Mouse (Mus musculus) neural tube, embryonic 10.5 days (tissue): ENCODE measurements around the gene Cenps.

ENCODE experiments used
- DNase-seq: peaks from one replicate; pipeline ENCODE4 v3.0.0-alpha.2; 2017; ENCODE audit warnings: low spot score; ENCODE audit errors: extremely low spot score

Cenps gene

GRCm38 (mm10) chr4:149157415-149157973 lies 20.1 kb upstream of the Cenps start:
- DNase-seq: no peak

DNA sequence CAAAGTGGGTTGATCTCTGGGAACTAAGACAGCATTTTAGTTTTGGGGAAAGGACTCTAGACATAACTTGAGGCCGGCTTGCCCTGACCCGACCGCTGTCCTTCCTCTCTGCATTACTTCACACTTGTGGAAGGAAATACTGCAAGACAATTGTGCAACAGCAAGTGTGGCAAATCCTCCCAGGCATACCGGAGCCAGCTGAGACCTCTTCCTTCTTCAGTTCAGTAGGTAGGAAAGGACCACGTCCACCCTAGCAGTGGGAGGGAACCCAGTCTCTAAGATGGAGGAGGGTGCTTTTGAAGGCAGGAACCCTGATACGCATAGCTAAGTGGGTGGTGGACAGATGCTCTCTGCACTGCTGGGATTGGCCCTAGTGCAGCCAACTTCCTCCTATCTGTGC lies 18.3 kb upstream of the Cenps start:
- no peak for DNase-seq

GRCm38 (mm10) chr4:149154859-149155258 lies 17.4 kb upstream of the Cenps start:
- DNase-seq: no peak

DNA sequence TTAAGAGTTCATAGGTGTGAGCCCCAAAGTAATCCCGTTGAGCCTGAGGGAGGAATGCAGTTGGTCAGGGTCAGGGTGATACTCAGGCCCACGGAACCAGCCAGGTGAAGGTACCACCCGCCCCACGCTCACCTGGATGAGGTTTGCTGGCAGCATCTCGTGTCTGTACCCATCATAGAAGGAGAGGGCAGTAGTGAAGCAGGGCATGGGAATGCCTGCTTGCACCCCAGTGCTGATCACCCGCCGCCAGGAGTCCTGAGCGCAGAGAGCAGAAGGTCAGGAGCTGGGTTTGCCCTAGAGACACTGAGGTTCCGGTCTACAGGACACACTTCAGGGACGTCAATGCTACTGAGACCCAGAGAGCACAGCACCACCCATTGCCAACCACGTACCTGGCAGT lies 13.3 kb upstream of the Cenps start:
- DNase-seq: no peak

GRCm38 (mm10) chr4:149150256-149150655 lies 12.8 kb upstream of the Cenps start:
- DNase-seq: no peak

DNA sequence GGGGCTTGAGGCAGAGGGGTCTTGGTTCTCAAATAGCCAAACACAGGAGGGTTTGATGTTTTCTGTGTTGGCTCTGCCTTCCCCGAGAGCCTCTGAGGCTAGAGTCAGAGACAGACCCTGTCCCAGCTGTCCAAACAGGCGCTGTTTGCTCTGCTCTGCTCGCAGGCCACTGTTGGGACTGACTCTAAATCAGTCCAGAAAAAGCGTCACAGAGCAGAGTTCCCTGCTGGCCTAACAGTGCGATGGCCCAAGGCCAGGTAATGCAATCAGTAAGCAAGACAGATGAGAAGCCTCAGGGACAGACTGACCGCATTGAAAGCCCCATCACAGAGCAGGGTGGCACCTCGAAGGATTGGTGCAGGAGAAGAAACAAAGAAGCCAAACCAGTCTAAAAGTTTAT lies 12.2 kb upstream of the Cenps start:
- no peak for DNase-seq

DNA sequence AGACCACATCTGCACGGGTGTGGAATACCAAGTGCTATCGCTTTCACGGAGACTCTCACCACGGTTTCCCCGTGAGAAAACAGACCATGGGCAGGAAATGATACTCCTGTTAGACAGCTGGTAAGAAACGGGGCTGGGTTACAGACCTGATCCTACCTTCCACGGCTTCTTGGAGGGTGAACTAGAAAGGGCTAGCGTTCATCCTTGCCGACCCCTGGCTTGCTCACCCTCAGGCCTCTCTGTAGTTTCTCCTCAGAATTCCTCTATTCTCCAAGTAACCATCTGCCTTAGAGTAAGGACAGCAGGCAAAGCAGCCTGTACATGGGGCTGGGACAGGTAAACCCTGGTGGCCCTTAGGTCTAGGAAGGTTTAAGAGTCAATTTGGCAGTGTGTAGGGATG lies 11.8 kb upstream of the Cenps start:
- no peak for DNase-seq

DNA sequence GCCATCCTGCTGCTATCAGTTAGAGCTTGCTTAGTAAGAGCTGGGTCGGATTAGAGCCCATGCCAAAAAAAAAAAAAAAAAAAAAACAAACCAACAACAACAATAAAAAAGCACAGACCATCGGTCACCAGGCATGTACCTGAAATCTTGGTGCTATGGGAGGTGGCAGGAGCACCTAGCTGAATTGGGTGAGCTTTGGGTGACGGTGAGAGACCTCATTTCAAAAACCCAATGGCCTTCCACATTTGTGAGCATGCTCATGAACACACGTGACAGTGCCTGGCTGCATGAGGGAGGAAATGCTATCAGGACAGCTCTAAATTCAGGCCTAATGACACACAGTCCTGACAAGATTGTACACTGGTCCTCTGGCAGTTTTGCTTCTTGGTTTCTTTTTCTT lies 10.7 kb upstream of the Cenps start:
- DNase-seq: no peak

DNA sequence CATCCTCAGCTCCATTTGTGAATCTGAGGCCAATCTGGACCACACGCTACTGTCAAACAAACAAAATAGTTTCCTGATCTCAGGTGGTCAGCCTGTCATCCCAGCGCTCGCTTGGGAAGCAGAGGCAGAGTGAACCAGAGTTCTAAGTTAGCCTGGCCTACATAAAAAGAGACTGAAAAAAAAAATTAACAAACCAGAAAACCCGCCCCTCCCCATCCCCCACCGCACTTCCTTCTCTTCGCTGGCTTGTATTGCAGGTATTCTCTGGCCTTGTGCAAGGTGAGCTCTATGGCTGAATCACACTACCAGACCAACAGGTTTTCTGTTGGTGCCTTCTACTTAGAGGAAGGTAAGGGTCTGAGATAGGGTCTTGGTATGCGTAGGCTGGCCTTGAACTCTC lies 10.1 kb upstream of the Cenps start:
- DNase-seq: no peak

GRCm38 (mm10) chr4:149145151-149145550 lies 7.7 kb upstream of the Cenps start:
- DNase-seq: no peak

- peak; percentile 87 for DNase-seq
These were observed 7.0 kb upstream of the Cenps start for GRCm38 (mm10) chr4:149144459-149144858.

DNA sequence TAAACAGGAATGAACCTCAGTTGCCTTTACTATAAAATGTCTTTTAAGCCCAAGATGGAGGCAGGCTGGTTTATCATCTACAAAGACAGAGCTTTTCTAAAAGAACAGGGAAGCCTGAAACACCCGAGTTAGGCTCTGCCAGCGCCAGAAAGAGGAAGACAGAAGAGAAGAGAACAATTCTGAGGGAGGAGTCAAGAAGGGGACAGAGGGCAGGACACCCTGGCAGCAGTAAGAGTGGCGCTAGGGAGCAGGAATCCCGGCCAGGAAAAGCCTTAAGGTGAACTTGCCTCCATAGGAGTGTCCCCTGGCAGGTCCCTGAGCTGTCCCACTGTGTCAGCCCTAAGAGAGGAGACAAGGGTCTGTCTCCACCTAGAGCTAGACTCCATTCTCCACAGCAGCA lies 6.2 kb upstream of the Cenps start:
- no peak for DNase-seq

DNA sequence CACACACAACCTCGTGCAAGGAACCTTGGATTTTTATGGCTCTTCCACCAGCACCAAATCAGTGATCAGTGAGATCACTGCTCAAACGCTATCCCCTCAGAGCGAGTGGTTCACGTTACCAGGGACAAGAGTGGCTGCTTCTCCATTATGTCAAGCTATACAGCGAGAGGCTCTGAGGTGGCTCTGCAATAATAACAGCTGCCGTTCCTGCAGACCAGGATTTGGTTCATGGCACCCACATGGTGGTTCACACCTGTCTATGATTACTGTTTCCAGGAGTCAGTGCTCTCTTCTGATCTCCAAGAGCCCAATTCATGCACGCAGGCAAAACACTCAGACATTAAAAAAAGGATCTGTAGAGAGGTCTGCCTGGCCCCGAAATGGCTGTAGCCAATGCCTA lies 1.1 kb upstream of the Cenps start:
- no peak for DNase-seq

DNA sequence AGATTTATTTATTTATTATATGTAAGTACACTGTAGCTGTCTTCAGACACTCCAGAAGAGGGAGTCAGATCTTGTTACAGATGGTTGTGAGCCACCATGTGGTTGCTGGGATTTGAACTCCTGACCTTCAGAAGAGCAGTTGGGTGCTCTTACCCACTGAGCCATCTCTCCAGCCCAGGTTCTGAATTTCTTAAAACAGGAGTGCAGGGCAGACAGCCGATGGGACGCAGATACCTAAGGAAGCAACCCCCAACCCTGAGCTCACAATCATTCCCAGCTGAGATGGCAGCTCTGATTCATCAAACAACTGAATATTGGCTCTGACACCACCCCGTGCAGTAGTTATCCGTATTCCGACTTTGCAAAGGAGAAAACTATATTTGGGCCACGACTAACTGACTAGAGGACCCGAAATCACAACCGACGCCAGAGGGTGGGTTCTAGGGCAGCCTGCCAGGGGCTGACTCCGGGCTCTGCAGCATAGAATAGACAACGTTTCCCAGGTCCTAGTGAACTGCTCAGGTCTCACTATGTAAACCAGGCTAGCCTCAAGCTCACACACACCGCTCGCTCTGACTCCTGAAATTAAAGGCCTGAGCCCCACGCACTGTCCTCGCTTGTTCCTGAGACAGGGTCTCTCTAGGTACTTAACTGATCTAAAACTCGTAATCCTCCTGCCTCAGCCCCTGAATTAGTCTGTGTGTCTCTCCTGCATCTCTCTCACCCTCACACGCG lies 1.1 kb downstream of the Cenps start:
- no peak for DNase-seq

- no peak for DNase-seq
These were observed 4.0 kb downstream of the Cenps start for GRCm38 (mm10) chr4:149133395-149133794.

DNA sequence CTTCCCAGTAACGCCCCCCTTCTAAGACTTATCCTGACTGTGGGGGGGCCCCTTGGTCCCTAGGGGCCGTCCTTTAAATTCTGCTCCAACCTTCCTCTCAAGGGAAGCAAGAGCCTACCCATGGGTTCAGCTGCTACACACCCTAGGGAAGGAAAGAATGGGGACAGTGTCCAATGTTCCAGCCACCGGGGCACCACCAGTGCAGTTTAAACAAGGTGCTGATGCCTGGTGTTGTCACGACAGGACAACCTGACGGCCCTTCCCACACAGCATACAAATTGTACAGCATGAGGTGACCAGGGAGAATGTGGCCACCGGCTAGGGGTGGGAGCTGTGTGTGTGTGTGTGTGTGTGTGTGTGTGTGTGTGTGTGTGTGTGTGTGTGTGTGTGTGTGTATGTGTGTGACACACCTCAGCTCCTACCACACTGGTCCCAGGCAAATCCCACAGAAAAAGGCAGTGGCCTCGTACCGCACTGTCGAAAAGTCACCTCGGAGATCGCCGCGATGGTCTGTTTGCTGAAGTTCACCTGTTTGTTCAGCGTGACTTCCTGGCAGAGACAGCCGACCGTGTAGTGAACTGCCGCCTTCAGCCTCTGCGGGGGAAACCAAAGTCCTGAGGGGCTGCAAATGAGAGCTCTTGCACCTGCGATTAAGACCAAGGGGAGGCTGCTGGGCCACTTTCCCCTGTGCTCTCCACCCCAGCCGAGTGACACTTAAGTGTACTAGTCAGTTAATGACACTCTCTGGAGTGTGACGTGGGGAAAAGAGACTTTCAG lies 5.5 kb downstream of the Cenps start:
- DNase-seq: no peak

- no peak for DNase-seq
These were observed 6.2 kb downstream of the Cenps start for GRCm38 (mm10) chr4:149131021-149131752.

GRCm38 (mm10) chr4:149128467-149128866 lies 9.0 kb downstream of the Cenps start:
- DNase-seq: no peak

- DNase-seq: no peak
These were observed 10.8 kb downstream of the Cenps start, which contains the start of gene Cort for GRCm38 (mm10) chr4:149126663-149127062. Gene Cort (minus strand): TSS chr4:149126763.

DNA sequence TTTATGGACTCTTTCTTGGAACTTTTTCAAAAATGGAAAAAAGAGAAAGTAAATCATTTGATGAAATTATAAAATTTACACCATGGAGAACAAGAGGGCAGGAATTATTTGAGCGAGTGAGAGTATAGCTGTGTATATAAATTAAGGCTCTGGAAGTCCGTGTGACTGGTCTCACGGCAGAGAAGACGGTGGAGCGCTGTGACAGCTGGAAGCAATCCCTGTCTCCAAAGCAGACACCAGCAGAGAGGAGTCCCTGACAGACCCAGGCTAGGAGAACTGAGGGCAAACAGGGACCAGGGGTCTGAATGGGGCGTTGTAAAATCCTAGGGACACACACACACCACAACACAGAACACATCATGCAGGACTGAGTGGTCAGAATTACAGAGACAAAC lies 11.3 kb downstream of the Cenps start:
- DNase-seq: no peak

- DNase-seq: no peak
These were observed 11.9 kb downstream of the Cenps start for GRCm38 (mm10) chr4:149125341-149126114.
